Mouse (Mus musculus) CH12.LX (cell line): Measurements from ENCODE around the gene Lonp2.

Experiments
- CHD1 ChIP-seq: IDR thresholded peaks from 2 replicates; pipeline ENCODE4 v1.6.1; 2012; ENCODE audit warnings: low read depth, low read length, improper control_type of control experiment, inconsistent platforms
- CTCF ChIP-seq, 2 experiments: IDR thresholded peaks in 1 of 2; conservative IDR thresholded peaks in 1 of 2; 2 replicates each; pipeline ENCODE4 v1.5.1; 2011 to 2012; ENCODE audit warnings: low read depth in 2 of 2, low read length in 2 of 2, improper control_type of control experiment in 1 of 2, inconsistent platforms in 1 of 2, mild to moderate bottlenecking in 1 of 2, moderate library complexity in 1 of 2
- E2F4 ChIP-seq: IDR thresholded peaks from 2 replicates; pipeline ENCODE4 v1.6.1; 2011; ENCODE audit warnings: low read depth, low read length, improper control_type of control experiment; ENCODE audit not compliant: insufficient replicate concordance
- EP300 ChIP-seq: IDR thresholded peaks from 2 replicates; pipeline ENCODE4 v1.6.1; 2011; ENCODE audit warnings: low read length, improper control_type of control experiment
- KAT2A ChIP-seq: IDR thresholded peaks from 2 replicates; pipeline ENCODE4 v1.6.1; 2012; ENCODE audit warnings: low read length, improper control_type of control experiment, inconsistent platforms; ENCODE audit not compliant: insufficient replicate concordance
- MAX ChIP-seq: IDR thresholded peaks from 2 replicates; pipeline ENCODE4 v1.6.1; 2011; ENCODE audit warnings: low read length, improper control_type of control experiment
- MXI1 ChIP-seq: IDR thresholded peaks from 2 replicates; pipeline ENCODE4 v1.6.1; 2011; ENCODE audit warnings: mild to moderate bottlenecking, low read depth, low read length, improper control_type of control experiment
- POLR2A ChIP-seq: IDR thresholded peaks from 2 replicates; pipeline ENCODE4 v1.6.1; 2011; ENCODE audit warnings: low read depth, mild to moderate bottlenecking, improper control_type of control experiment, low read length
- SMC3 ChIP-seq: IDR thresholded peaks from 2 replicates; pipeline ENCODE4 v1.6.1; 2011; ENCODE audit warnings: low read depth, low read length, improper control_type of control experiment
- ZC3H11A ChIP-seq: IDR thresholded peaks from 2 replicates; pipeline ENCODE4 v1.6.1; 2012; ENCODE audit warnings: low read depth, mild to moderate bottlenecking, inconsistent platforms, low read length, improper control_type of control experiment
- ZKSCAN1 ChIP-seq: IDR thresholded peaks from 2 replicates; pipeline ENCODE4 v1.6.1; 2012; ENCODE audit warnings: low read depth, inconsistent platforms, low read length, improper control_type of control experiment, borderline replicate concordance
- ZNF384 ChIP-seq: IDR thresholded peaks from 2 replicates; pipeline ENCODE4 v1.6.1; 2012; ENCODE audit warnings: low read depth, low read length, improper control_type of control experiment, inconsistent platforms

- TF ChIP-seq MXI1 (no peak), CTCF (conservative IDR thresholded peaks at IDR 0.05 in 1 of 2, IDR thresholded peaks at IDR 0.05 in 1 of 2; ENCODE audit: low read depth in 2 of 2, low read length in 2 of 2) (no peak), ZNF384 (no peak), ZKSCAN1 (no peak), SMC3 (no peak), E2F4 (no peak), POLR2A (no peak), CHD1 (no peak), MAX (no peak), EP300 (no peak), ZC3H11A (no peak), KAT2A (no peak)
Observed at GRCm38 (mm10) chr8:86730860-86731259, 107.0 kb downstream of the Lonp2 start.
